Mouse (Mus musculus): ENCODE measurements around the gene Tiam2.

DNA sequence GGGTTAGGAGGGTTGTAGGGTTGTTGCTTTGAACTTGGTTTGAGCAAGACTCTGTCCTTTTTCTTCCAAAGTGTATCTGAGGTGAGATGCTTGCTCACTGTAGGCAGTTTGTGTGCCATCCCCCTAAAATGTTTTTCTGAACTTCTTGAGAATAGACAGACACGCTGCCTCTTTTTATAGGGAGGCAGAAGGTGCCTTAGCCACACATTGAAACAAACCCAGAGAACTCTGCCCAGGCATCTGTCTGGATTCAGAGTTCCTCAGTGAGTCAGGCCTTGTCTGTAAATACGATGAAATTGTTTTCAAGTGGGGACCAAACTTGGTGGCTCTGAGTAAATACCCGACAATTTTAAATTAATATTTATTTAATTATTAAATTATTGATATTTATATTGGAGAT, 172.2 kb downstream of the Tiam2 start:
- TF ChIP-seq POLR2A (IDR thresholded peaks at IDR 0.05; ENCODE audit: low read depth, low read length) (no peak), CTCF (IDR thresholded peaks at IDR 0.05; ENCODE audit: borderline replicate concordance, insufficient read depth, low read length) (no peak)

All from embryonic fibroblast, embryonic 13.5 days (primary cell).